Mouse (Mus musculus): ENCODE data around the gene Tanc1. TPM values are rescaled to one million over a fixed set of nuclear protein-coding genes. Genes with fewer than 3 reads are reported as not detected.

The Tanc1 gene
- total RNA-seq, 2 experiments from 2014 or later = 20.1 to 25.4 TPM

DNA sequence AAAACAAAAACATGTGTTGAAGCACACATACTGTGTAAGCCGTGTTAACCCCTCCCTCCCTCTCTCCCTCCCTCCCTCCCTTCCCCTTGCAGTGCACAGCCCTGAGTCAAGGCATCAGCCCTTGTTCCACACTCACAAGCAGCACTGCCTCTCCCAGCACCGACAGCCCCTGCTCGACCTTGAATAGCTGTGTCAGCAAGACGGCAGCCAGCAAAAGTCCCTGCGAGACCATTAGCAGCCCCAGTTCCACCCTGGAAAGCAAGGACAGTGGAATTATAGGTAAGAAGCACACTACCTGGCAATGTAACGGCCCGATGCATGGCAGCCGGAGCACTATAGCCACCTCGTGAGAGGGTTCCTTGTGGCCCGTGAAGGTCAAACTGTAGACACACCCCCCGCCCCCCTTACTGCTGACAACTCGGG, 160.4 kb downstream of the Tanc1 start:
- DNase-seq (ENCODE audit: low spot score in 2 of 2) = no peak
- intact Hi-C loops (cut with DNase I) = no loop called here

DNA sequence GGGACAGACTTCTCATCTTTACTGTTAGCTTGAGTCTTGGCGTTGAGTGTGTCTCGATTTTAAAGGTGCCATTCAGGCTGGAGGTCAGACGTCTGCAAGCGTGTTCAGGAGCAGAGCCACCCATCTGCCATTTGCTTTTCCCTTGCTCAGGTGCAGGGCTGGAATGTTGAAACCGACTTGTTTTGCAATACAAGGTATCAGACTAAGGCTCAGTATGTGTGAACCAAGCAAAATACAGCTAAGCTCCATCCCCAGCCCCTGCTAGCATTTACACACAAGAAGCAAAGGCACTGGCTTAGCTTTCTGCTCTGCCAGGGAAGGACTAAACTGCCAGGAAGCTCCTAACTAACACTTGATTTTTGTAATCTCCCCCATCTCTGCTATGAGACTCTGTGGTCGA, 162.5 kb downstream of the Tanc1 start:
- DNase-seq (ENCODE audit: low spot score in 2 of 2) = no peak
- intact Hi-C loops (cut with DNase I) = no loop called here

DNA sequence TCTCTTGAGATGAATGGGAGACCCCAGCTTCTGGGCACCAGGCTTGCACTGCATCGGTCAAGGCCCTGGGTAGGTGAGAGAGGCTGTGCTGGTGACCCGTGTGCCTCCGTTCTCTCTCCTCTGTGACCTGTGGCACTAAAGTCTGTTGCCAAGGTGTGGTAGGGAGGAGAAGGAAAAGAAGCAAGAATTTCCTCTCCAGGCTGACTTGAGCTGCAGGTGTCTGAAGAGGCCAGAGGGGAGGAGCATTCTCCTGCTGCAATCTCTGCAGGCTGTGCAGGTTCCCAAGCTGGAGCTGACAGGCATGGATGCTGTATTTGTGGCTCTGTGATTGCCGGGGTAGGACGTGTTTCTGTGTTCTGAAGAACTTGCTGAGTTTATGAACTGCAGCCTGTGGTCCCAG, 163.3 kb downstream of the Tanc1 start:
- intact Hi-C loops (cut with DNase I) = no loop called here
- no peak for DNase-seq (ENCODE audit: low spot score in 2 of 2)

DNA sequence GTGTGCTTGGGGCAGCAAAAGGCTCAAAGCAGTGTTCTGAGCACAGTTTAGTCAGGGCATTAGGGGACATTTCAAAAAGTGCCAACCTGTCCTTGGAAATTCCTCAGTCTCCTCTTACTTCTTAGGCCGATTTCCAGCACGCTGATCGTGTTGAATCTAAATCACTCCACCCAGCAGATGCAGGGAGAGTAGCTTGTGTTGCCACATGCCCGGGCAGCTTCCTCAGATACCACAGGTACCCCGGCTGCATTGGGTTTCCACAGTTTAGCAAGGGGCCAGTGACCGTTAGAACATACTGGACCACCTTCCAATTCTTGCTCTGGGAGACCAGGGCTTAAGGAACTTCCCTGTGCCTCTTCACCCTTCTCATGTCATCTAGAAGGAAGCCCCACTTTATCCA, 164.0 kb downstream of the Tanc1 start:
- intact Hi-C loops (cut with DNase I) = no loop called here
- DNase-seq (ENCODE audit: low spot score in 2 of 2) = no peak

DNA sequence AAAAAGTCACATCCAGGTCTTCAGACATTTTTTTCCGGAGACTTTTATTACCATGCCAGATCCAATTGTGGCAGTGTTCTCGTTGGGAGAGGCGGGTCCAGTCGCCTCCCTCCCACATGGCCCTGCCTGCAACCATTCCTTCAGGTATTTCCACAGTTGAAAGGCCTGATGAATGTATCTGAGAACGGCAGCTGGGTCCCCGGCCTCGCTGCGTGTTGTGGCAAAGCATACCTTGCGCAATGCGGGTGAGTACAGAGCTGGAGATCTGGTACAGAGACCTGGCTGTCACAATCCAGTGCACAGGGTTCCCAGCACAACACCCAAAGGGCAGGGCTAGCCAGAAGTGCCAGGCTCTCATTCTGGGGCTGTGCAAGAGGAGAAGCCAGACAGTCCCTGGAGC, 167.5 kb downstream of the Tanc1 start:
- DNase-seq (ENCODE audit: low spot score in 2 of 2) = no peak
- intact Hi-C loops (cut with DNase I) = no loop called here

DNA sequence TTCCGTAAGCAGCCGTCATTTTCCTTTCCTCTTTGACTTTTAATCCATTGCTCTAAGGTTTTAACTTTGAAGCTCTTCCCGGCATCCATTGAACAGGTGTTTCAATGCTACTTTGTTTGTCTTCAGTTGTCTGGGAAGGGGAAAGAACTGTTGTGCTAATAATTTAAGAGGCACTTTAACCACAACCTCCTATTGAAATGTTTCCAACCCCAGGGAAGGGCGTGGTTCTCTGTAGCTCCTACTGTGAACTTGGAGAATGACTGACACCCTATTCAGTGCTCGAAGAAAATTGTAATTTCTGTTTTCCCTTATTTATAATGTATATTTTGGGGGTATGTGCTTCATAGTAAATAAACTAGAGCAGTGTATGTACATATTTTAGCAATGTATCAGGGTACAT, 168.4 kb downstream of the Tanc1 start:
- intact Hi-C loops (cut with DNase I) = no loop called here
- no peak for DNase-seq (ENCODE audit: low spot score in 2 of 2)

DNA sequence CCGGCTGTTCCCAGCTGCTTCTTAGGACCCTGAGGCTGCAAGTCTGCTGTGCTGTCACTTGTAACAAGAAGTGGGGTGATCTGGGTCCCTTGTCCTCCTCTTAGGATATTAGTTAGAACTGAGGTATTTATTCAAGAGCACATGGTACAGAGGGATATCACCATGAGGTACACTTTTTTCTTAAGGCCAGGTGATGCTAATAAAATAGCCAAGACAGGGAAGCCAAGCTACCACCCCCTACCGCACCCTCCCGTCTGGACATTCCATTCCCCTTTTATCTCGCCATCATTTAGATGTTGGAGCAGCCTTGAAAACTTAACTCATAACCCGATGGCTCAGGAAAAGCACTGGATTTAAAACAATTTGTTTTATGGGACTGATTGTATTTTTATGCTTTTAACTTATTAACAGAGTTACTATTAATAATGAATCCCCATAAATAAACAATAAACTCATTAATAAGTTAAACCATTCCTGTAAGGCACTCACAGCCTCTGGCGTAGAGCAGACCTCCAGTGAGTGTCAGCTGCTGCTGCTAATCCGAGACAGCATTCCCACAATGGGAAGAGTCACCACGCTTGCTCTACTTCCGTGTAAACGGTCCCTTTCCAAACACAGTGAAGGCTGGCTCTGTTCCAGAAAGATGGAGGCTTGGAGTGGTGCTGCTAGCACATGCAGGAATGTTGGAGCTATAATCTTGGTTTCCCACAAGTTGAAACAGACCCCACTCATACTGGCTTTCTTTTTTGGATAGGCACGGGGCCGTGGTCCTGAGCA, 171.4 kb downstream of the Tanc1 start:
- intact Hi-C loops (cut with DNase I) = no loop called here
- no peak for DNase-seq (ENCODE audit: low spot score in 2 of 2)

DNA sequence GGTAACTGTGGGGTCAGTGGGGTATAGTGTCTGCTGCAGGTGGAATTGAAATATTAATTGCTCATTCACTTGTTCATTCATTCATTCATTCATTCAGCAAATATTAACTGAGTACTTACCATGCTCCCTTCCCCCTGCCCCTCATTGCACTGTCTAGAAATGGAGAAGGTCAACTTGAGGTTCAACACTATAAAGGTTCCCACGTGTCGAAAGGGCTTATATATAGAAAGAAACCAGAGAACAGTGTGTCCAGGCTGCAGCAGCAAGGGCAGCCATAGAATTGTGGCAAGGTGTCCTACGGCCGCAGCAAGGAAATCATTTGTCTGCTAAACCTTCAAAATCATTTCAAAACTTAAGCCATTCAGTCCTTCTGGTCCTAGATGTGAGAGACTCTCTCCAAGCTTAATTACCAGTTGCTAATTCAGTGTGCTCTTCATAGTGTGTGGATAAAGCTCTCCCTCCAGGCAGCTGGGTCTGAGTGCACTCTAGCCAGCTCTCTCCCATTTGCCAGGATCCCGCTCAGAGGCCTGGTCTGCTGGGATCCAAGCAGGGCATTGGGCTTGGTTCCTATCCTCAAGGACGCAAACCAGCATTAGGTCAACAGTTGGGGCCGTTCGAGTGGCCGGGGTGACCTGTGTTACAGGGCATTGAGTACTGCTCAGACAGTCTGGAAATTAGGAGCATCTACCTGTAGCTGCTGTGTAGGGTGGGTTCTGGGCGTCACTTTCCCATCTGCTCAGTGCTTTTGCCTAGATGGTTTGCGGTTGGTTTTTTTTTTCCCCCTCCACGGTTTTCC, 172.2 kb downstream of the Tanc1 start:
- no peak for DNase-seq (ENCODE audit: low spot score in 2 of 2)
- intact Hi-C loops (cut with DNase I) = no loop called here

DNA sequence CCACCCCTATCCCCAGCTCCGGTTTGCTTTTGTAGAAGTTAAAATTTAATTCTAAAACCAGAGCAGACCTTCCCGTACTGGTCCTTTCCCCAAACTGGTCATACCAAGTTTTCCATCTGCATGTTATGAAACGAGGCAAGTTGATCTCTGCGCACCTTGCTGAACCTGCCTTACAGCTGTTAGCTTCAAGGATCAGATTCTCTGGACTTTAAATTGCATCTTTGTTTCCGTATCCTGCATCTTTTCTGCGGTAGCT, 172.7 kb downstream of the Tanc1 start:
- no peak for DNase-seq (ENCODE audit: low spot score in 2 of 2)
- intact Hi-C loops (cut with DNase I) = no loop called here

DNA sequence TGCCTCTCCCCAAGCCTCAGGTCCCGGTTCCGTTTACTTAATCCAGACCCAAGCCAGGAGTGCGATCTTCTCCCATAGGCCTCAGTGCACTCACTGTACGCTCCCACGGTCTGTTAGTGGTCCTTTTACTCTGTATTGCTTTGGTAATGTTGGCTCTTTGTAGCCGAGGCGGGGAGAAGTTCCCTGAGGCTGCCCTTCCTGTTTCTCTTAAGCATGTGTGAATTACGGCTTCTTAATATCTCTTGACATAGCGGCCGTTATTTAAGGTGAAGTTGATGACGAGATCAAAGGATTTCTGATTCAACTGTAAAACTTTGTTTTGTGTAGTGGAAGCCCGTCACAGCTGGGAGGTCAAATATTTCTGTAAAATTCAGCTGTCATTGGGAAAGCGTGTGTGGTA, 173.8 kb downstream of the Tanc1 start:
- no peak for DNase-seq (ENCODE audit: low spot score in 2 of 2)
- intact Hi-C loops (cut with DNase I) = no loop called here

DNA sequence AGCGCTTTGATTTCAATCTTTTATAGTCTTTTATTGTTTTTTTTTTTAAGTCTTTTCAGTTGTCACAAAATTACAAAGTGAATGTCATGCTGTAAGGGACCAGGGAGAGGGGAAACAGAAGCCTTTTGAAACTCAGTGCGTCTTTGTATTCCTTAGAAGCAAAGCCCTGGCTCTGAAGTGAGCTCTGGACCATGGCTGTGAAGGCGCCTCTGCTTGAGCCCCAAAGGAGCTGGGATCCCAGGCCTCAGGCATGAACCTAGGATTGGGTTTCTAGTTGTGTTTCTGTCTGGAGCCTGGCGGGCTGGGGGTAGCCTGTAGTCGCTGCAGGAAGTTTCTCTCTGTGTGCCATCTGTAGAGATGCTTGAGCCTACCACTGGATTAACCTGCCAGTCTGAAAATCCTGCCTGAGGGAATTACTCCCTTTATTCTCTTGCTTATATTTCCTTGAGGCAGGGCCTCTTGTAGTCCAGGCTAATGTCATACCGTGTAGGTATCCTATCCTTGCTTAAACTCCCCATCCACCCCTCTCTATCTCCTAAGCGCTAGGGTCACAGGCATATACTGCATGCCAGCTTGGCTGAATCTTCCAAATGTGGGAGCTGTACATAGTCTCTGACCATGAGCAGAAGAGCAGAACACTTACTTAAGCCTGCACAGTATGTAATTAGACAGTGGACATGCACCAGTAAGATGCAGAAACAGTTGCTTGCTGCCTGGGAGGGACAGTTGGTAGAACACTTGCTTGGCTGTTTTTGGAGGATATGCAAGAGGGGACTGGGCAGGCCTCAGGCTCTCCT, 177.1 kb downstream of the Tanc1 start:
- intact Hi-C loops (cut with DNase I) = no loop called here
- DNase-seq (ENCODE audit: low spot score in 2 of 2) = no peak

DNA sequence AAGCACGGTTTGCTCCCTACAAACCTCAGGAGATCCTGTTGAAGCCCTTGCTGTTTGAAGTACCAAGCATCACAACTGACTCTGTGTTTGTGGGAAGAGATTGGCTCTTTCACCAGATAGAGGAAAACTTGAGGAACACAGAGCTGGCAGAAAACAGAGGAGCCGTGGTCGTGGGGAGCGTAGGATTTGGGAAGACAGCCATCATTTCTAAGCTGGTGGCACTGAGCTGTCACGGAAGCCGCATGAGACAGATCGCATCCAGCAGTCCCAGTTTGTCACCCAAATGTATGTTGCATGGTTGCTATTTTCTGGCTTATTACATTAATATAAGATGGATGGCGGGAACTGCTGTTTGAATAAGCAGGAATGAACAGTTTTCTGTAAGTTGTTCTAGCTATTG, 179.8 kb downstream of the Tanc1 start:
- intact Hi-C loops (cut with DNase I) = no loop called here
- DNase-seq (ENCODE audit: low spot score in 2 of 2) = peak in 1 of 2 experiments; percentile 47

DNA sequence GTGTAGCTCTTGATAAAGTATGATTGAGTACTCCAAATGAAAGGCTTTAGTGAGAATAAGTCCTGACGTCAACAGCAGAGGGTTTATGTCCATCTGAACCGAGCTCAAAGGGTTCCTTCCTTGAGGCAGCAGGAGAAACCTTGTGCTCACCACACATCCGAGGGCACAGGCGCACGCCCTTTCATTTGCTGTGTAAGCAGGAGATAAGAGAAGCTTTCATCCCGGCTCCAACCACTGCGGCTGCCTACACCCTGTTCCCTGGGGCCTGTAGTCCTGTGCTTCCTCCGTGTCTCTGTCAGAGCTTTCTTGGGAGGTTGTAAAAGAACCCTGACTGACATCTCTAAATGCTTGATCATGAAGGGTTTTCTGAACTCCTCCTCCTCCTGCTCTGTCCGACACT, 181.5 kb downstream of the Tanc1 start:
- DNase-seq (ENCODE audit: low spot score in 2 of 2) = no peak
- intact Hi-C loops (cut with DNase I) = no loop called here

DNA sequence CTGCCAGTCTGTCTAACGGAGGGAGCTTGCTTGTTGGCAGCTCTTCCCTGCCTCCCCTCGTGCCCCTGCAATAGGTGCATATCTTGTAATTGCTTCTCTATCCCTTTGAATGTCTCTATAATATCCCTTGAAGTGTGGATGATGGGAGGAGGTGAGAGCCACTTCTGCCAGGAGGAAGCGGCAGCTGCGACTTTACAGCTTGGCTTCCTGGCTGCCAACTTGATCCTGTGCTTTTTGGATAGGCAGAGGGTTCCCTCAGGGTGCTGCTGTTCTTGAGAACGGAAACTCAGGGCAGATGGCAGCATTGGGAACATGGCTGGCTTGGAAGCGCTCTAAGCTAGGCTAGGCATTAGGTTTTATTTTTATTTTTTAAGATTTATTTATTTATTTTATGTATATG, 183.0 kb downstream of the Tanc1 start:
- DNase-seq (ENCODE audit: low spot score in 2 of 2) = peak in 1 of 2 experiments; percentile 61
- intact Hi-C loops (cut with DNase I) = no loop called here

DNA sequence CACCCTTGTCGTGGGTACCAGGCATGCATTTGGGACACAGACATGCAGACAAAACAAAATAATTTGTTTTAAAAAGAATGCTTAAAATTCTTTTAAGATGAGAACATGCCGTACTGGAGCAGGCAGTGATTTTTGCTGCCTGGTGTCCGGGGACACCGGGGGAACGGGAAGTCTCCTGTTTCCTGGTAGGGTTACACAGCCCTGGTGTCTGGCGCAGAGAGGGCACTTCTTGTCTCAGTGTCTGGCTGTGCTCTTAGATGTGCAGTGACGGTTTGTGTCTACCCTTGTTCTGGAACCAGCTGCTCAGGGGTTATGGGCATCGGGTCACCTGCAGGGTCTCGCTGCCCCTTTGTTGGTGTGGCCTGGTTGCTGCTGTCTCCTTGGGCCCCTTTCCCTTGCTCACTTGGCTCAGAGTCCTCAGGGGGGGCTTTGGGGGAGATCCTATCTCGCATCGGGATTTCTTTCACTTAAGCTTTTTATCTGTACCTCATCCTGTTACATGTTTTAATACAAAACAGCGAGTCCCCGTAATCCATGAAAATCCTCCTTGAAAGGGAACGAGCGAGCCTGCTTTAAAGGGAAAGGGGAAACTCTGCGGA, 187.2 kb downstream of the Tanc1 start:
- DNase-seq (ENCODE audit: low spot score in 2 of 2) = no peak
- intact Hi-C loops (cut with DNase I) = no loop called here

DNA sequence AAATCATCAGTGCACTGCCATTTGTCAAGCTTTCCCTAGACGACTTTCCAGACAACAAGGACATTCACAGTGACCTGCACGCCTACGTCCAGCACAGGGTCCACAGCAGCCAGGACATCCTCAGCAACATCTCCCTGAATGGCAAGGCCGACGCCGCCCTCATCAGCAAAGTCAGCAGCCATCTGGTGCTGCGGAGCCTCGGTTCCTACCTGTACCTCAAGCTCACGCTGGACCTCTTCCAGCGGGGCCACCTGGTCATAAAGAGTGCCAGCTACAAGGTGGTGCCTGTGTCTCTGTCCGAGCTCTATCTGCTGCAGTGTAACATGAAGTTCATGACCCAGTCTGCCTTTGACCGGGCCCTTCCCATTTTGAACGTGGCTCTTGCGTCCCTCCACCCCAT, 187.7 kb downstream of the Tanc1 start:
- intact Hi-C loops (cut with DNase I) = no loop called here
- no peak for DNase-seq (ENCODE audit: low spot score in 2 of 2)

DNA sequence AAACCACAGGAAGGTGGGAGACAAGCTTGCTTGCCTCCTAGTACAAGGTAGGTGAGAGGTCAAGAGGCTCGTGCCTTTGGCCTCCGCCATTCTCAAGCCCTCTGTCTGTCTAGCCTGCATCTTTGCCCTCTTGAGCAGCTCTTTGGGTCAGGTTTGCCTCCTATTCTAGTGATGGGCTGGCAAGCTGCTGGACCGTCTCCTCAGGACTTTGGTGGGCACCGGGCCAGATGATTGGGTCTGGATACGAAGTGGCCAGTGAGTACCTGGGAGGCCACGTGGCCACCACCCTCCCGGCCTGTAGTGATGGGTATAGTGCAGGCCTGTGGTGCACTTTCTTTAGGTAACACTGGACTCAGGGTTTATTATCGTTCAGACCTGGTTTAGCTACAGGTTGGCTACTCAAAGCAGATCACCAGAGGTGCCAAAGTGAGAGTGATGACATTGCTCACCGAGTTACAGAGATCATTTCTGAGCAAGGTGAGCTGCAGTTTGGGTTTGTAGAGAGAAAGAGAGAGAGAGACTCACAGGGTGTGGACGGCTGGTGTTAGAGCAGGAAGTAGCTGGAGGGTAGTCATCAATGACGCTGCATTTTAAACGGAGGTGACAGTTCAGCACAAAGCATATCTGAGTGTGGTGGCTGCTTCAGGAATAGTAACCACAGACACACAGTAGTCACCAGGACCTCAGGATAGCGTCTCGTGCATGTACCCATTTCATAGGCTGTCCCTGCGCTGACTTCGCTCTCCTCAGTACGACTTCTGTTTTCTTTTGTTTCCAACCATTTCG, 188.8 kb downstream of the Tanc1 start:
- no peak for DNase-seq (ENCODE audit: low spot score in 2 of 2)
- intact Hi-C loops (cut with DNase I) = no loop called here

DNA sequence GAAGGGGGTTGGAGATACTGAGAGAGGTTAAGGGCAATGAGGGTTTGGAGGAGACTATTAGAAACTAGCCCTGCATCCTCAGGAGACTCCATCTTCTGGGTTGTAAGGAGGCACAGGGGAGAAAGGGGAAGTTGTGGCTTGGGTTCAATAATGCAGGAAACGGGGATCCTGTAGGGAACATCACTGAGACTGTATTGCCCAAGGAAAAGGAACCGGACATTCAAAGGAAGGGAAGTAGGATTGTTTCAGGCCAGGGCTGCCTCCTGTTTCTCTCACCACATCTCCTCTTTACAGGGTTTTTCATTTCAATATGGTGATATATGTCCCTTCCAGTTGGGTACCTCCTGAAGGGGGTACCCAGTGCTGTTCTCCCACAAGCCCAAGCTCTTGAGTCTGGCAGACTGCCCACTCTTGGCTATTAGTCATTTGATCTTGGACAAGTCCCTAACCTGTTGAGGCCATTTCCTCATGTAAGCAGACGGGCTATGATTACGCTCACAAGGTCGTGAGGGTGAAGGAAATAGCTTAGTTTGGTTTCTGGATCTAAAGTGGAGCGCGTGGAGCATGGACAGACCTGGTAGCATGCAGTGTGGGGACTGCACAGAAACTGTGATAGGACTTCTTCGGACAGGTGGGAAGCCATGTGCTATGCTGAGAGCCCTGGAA, 191.0 kb downstream of the Tanc1 start:
- no peak for DNase-seq (ENCODE audit: low spot score in 2 of 2)
- intact Hi-C loops (cut with DNase I) = no loop called here

DNA sequence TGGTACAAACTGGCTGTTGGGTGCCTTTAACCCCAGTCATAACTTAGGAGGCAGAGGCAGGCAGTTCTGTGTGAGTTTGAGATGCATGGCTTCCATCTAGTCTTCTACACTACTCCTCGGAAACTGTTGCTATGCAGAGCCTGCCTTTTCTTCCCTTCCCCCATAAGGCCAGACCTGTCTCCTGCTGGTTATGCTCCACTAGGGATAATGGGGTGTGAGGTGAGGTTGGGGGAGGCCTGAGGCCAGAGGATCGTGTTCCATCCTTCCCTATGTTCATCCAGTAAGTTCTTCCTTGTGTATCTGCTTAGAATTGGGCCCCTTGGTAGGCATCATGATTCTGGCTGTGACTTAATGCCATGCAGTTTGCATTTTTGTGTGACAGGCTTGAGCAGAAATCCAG, 193.8 kb downstream of the Tanc1 start:
- no peak for DNase-seq (ENCODE audit: low spot score in 2 of 2)
- intact Hi-C loops (cut with DNase I) = no loop called here
